Mouse (Mus musculus) lung, adult 2 months (tissue): ENCODE data around the gene Anks1.

Source experiments
- CTCF ChIP-seq: fragments of 200-500 bp; IDR thresholded peaks from 2 replicates; pipeline ENCODE4 v1.5.1; 2011; ENCODE audit warnings: mild to moderate bottlenecking, low read length, control low read depth; ENCODE audit not compliant: insufficient read depth
- POLR2A ChIP-seq: fragments of 200-500 bp; IDR thresholded peaks from 2 replicates; pipeline ENCODE4 v1.6.1; 2011; ENCODE audit warnings: low read depth, mild to moderate bottlenecking, control low read depth, low read length, borderline replicate concordance; ENCODE audit errors: extremely low read depth

GRCm38 (mm10) chr17:28047017-28047416 is 137.9 kb downstream of the Anks1 start:
- TF ChIP-seq CTCF (no peak), POLR2A (no peak)
